Mouse (Mus musculus) kidney, adult 2 months (tissue): ENCODE results near the gene Hspa5.

Experiments used
- CTCF ChIP-seq: fragments of 200-500 bp; conservative IDR thresholded peaks from 2 replicates; pipeline ENCODE4 v1.5.1; 2011; ENCODE audit warnings: low read depth, mild to moderate bottlenecking, control low read depth, low read length, moderate library complexity, mixed read lengths; ENCODE audit not compliant: insufficient read depth, insufficient read length
- POLR2A ChIP-seq: fragments of 200-500 bp; IDR thresholded peaks from one replicate; pipeline ENCODE4 v1.6.1; 2011; ENCODE audit warnings: low read depth, low read length, control low read depth

DNA sequence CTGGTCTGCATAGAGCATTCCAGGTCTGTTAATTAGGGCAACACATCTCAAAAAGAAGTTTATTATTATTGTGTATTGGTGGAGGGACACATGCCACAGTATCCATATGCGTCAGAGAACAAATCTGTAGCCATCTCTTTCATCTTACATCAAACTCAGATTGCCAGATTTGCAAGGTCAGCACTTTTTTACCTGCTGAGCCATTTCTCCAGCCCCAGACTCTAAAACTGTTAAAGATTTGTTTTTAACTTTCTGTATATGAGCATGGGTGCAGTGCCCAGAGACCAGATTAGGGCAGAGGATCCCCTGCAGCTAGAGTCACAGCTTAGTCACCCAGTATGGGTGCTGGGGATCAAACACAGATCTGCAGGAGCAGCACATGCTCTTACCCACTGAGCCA, 35.1 kb upstream of the Hspa5 start:
- no peak for TF ChIP-seq POLR2A
- no peak for TF ChIP-seq CTCF
